Mouse (Mus musculus): Measurements from ENCODE around the gene Acot6. TPM values are rescaled to one million over a fixed set of nuclear protein-coding genes. Genes with fewer than 3 reads are reported as not detected.

Gene Acot6
- polyA plus RNA-seq (2015; fragmentation: Nextera tagmentation; extraction: Ambion mirVana), result 1.3 and 1.5 TPM in 2 replicates

DNA sequence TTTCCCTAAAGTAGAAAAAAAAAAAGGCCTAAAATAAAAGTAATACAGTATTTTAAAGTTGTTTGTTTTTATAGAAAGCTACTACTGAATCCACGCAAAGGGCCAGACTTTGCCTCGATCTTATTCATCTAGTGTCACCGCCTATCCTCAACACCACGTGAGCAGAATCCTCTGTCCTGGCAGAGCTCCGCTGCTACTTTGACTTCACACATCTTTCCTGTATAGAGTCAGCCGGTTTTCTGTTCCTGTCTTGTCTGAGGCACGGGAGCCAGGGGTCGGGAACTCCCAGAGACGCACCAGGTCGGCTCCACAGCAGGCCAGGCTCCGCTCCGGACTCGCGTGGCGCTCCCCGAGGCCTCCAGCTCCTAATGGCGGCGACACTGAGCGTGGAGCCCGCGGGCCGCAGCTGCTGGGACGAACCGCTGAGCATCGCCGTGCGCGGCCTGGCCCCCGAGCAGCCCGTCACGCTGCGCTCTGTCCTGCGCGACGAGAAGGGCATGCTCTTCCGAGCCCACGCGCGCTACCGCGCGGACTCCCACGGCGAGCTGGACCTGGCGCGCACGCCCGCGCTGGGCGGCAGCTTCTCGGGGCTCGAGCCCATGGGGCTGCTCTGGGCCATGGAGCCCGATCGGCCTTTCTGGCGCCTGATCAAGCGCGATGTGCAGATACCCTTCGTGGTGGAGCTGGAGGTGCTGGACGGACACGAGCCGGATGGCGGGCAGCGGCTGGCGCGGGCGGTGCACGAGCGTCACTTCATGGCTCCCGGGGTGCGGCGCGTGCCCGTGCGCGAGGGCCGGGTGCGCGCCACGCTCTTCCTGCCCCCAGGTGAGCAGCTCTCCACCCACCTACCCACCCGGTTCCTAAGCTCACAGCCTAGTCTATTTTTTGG, at the start of gene Acot6:
Acot6 (plus strand) TSS at position 51 of the 889 bp plus-strand sequence.

DNA sequence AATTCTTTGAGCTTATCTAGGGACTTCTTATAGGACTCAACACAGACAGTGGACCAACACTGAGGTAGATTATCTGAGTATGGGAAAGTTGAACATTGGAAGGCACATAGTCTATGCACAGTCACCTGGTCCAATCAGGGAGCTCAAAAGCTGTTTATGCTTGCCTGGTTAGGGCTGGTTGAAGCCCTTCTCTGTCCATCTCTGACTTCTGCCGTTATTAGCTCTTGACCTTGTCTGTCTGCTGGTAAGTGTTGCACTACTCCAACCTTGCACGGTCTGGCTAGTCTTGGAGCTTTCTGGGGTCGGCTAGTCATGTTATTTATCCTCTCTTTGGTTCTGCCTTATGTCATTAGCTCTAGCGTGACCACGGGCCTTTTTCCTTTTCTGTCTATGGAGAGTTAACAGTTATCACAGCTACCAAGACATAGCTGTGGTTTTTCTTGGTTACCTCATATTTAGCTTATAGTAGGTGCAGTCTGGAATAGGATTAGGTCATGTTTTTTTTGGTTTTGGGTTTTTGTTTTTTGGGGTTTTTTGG, 48.4 kb upstream of the Acot6 start, which contains the start of gene Acot3:
Acot3 (plus strand) TSS at position 208 of the 538 bp plus-strand sequence.

DNA sequence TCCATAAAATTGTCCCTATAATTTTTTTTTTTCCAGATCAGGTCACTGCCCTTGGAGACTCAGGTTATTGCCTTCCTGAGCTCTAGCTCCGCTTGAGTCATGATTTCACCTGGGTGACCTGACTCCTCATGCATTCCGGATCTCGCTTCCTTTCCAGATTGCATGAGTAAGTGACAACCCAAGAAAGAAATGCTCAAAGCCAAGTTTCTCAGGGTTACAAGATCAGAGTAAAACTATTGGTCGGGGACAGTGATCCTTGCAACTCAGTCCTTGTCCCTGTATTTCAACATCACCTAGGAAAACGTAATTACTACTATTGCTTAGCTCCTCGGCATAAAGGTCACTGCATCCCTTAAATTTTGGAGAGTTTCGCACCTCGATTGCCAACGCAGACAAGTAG, 31.5 kb upstream of the Acot6 start, which contains the start of gene Acot5:
Acot5 (plus strand) TSS at position 340 of the 400 bp plus-strand sequence.

GRCm38 (mm10) chr12:84114153-84114994, 13.9 kb downstream of the Acot6 start, which contains the start of gene Dnal1:
Dnal1 (plus strand) TSS chr12:84114366.

DNA sequence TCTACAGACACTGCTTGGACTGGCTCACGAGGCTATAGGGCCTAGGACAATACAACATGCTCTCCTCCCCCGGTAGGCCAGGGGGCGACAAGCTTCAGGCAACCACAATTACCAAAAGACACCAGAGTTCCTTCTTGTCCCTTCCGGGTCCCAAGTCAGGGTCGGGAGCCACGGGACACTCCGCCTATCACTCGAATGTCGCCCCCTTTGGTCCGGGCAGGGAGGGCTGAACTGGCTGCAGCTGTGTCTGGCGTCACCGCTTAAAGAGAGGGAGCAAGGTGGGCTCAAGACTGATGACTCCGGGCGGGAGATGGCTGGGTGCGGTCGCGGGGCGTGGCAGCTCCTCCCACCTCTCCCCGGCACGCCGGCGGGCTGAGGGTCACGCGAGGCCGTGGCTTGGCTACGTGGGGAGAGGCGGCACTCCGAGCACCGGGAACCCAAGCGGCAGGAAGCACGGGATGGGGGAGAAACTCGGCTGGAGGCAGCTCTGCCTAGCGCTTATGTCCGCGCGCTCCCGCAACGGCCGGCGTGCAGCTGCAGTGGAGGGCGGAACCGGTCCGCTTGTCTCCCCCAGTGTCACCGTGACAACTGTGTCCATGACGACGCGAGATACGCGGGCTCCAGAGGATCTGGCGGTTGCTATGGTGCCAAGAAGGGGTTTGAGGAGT, 47.6 kb downstream of the Acot6 start, which contains the start of gene Pnma1:
Pnma1 (minus strand) TSS at position 536 of the 668 bp plus-strand sequence.

Other genes starting within 250 kb of the Acot6 start
- gene Numb, start 178.7 kb upstream of the Acot6 start, polyA plus RNA-seq (2015; fragmentation: Nextera tagmentation; extraction: Ambion mirVana), result 16.8 and 23.8 TPM in 2 replicates
- 5.7 and 5.8 TPM in 2 replicates for gene Riox1, start 150.0 kb upstream of the Acot6 start, polyA plus RNA-seq (2015; fragmentation: Nextera tagmentation; extraction: Ambion mirVana)
- gene Heatr4, start 115.8 kb upstream of the Acot6 start, polyA plus RNA-seq (2015; fragmentation: Nextera tagmentation; extraction: Ambion mirVana), result not detected in 2 replicates
- 22.6 and 24.8 TPM in 2 replicates for gene Acot2, start 112.8 kb upstream of the Acot6 start, polyA plus RNA-seq (2015; fragmentation: Nextera tagmentation; extraction: Ambion mirVana)
- gene Acot1, start 91.2 kb upstream of the Acot6 start, polyA plus RNA-seq (2015; fragmentation: Nextera tagmentation; extraction: Ambion mirVana), result 23.0 and 24.4 TPM in 2 replicates
- gene Acot4, start 62.3 kb upstream of the Acot6 start, polyA plus RNA-seq (2015; fragmentation: Nextera tagmentation; extraction: Ambion mirVana), result 0.44 and 0.48 TPM in 2 replicates
- gene Gm49366, start 61.7 kb upstream of the Acot6 start, polyA plus RNA-seq (2015; fragmentation: Nextera tagmentation; extraction: Ambion mirVana), result not detected in 2 replicates
- gene Acot3, start 48.5 kb upstream of the Acot6 start, polyA plus RNA-seq (2015; fragmentation: Nextera tagmentation; extraction: Ambion mirVana), result not detected in 2 replicates
- not detected in 2 replicates for gene Acot5, start 31.3 kb upstream of the Acot6 start, polyA plus RNA-seq (2015; fragmentation: Nextera tagmentation; extraction: Ambion mirVana)
- gene Dnal1, start 13.7 kb downstream of the Acot6 start, polyA plus RNA-seq (2015; fragmentation: Nextera tagmentation; extraction: Ambion mirVana), result 2.4 and 3.5 TPM in 2 replicates
- 0.51 and 0.80 TPM in 2 replicates for gene Pnma1, start 47.8 kb downstream of the Acot6 start, polyA plus RNA-seq (2015; fragmentation: Nextera tagmentation; extraction: Ambion mirVana)
- gene Elmsan1, start 118.2 kb downstream of the Acot6 start, polyA plus RNA-seq (2015; fragmentation: Nextera tagmentation; extraction: Ambion mirVana), result 5.9 and 6.6 TPM in 2 replicates
- 29.9 and 34.9 TPM in 2 replicates for gene Ptgr2, start 184.6 kb downstream of the Acot6 start, polyA plus RNA-seq (2015; fragmentation: Nextera tagmentation; extraction: Ambion mirVana)
- gene Zfp410, start 216.2 kb downstream of the Acot6 start, polyA plus RNA-seq (2015; fragmentation: Nextera tagmentation; extraction: Ambion mirVana), result 41.1 and 44.6 TPM in 2 replicates

Data from urinary bladder, postnatal 0 days (tissue).